7 mouse cellular contexts compared by ENCODE assay signal in genomic region chr3:37348221-37349165, GRCm38 (mm10). TPM values are rescaled to one million over a fixed set of nuclear protein-coding genes. Genes with fewer than 3 reads are reported as not detected.
DNase-seq lines count a peak whose midpoint lies in the region; ATAC-seq and TF ChIP-seq lines count a peak whose summit lies in the region.

Gene Fgf2 (plus strand): TSS chr3:37348346.

- no peaks in the 10 kb centered on the region for H3K9me3 ChIP-seq in ES-Bruce4 (replicated peaks; ENCODE audit: control insufficient read depth, insufficient read depth, low read length, poor library complexity, severe bottlenecking)
- no peaks in the 10 kb centered on the region for H3K9me3 ChIP-seq in forebrain, embryonic 16.5 days (ENCODE audit: control insufficient read depth, low read length)
- H3K9me3 ChIP-seq in midbrain, embryonic 12.5 days: no peaks in the 10 kb centered on the region
- H3K9me3 ChIP-seq in stomach, embryonic 16.5 days (replicated peaks; ENCODE audit: control insufficient read depth, low read length): no peaks in the 10 kb centered on the region

- peaks cover 11% of the 10 kb centered on the region for H3K27me3 ChIP-seq in ES-Bruce4 (ENCODE audit: control insufficient read depth, insufficient read depth, low read length, poor library complexity, severe bottlenecking)
- peaks cover 23% of the 10 kb centered on the region for H3K27me3 ChIP-seq in forebrain, embryonic 16.5 days (replicated peaks; ENCODE audit: control insufficient read depth, insufficient read depth, low read length)
- H3K27me3 ChIP-seq in midbrain, embryonic 12.5 days: peaks cover 35% of the 10 kb centered on the region
- H3K27me3 ChIP-seq in stomach, embryonic 16.5 days (ENCODE audit: control insufficient read depth, insufficient read depth, low read length): peaks cover 23% of the 10 kb centered on the region

- H3K27ac ChIP-seq in ES-Bruce4 (ENCODE audit: insufficient read depth, low read length): no peak within 1 kb of the TSS
- H3K27ac ChIP-seq in forebrain, embryonic 16.5 days (ENCODE audit: low read length): no peak within 1 kb of the TSS
- H3K27ac ChIP-seq in midbrain, embryonic 12.5 days (replicated peaks): no peak within 1 kb of the TSS
- no peak within 1 kb of the TSS for H3K27ac ChIP-seq in stomach, embryonic 16.5 days (ENCODE audit: low read length)

- peak within 1 kb of the TSS; percentile 100 for H3K4me2 ChIP-seq in forebrain, embryonic 16.5 days (ENCODE audit: low read length)
- peak within 1 kb of the TSS; percentile 100 for H3K4me2 ChIP-seq in midbrain, embryonic 12.5 days (replicated peaks)
- peak within 1 kb of the TSS; percentile 62 for H3K4me2 ChIP-seq in stomach, embryonic 16.5 days (ENCODE audit: low read depth, low read length)

- peak; percentile 57 for DNase-seq in adrenal gland, adult 2 months
- peak; percentile 61 for DNase-seq in heart, postnatal 4 days
- peak; percentile 19 to 35 for DNase-seq in left cerebral cortex, adult 8-10 months (ENCODE audit: low spot score in 2 of 2)

- TF ChIP-seq POLR2A in ES-Bruce4 (IDR thresholded peaks at IDR 0.05; ENCODE audit: insufficient read depth, low read length): no peak

- TF ChIP-seq CTCF in ES-Bruce4 (IDR thresholded peaks at IDR 0.05; ENCODE audit: low read depth, low read length): no peak

- under 1% methylated on average over 73 of the region's 75 CpGs for WGBS in forebrain, embryonic 16.5 days
- 1% methylated on average over 69 of the region's 75 CpGs for WGBS in midbrain, embryonic 12.5 days
- 2% methylated on average over 73 of the region's 75 CpGs for WGBS in stomach, embryonic 16.5 days

- H3K9ac ChIP-seq in ES-Bruce4 (ENCODE audit: low read depth, poor library complexity, severe bottlenecking): peak within 1 kb of the TSS; percentile 51
- peak within 1 kb of the TSS; percentile 63 for H3K9ac ChIP-seq in forebrain, embryonic 16.5 days (replicated peaks; ENCODE audit: low read depth, low read length)
- H3K9ac ChIP-seq in midbrain, embryonic 12.5 days (replicated peaks): peak within 1 kb of the TSS; percentile 72
- peak within 1 kb of the TSS; percentile 80 for H3K9ac ChIP-seq in stomach, embryonic 16.5 days (ENCODE audit: low read length)

- ATAC-seq in forebrain, embryonic 16.5 days: peak; percentile 90
- peak; percentile 83 for ATAC-seq in midbrain, embryonic 12.5 days (ENCODE audit: low FRiP score, low read depth)
- ATAC-seq in stomach, embryonic 16.5 days (ENCODE audit: insufficient read depth, low FRiP score): peak; percentile 77

- TF ChIP-seq EP300 in ES-Bruce4 (IDR thresholded peaks at IDR 0.05; ENCODE audit: insufficient read depth, low read depth, low read length): no peak

- no peaks in the 10 kb centered on the region for H3K4me1 ChIP-seq in ES-Bruce4 (ENCODE audit: control insufficient read depth, insufficient read depth, low read length)
- peaks cover 13% of the 10 kb centered on the region for H3K4me1 ChIP-seq in forebrain, embryonic 16.5 days (replicated peaks; ENCODE audit: control insufficient read depth, insufficient read depth, low read length)
- peaks cover 9% of the 10 kb centered on the region for H3K4me1 ChIP-seq in midbrain, embryonic 12.5 days
- H3K4me1 ChIP-seq in stomach, embryonic 16.5 days (ENCODE audit: control insufficient read depth, insufficient read depth, low read length): 0 out of 2 replicates have a peak, but pooled peaks cover 5% of the 10 kb centered on the region

- H3K36me3 ChIP-seq in ES-Bruce4 (ENCODE audit: control insufficient read depth, insufficient read depth, low read length, poor library complexity, severe bottlenecking): no peaks in the 10 kb centered on the region
- no peaks in the 10 kb centered on the region for H3K36me3 ChIP-seq in forebrain, embryonic 16.5 days (ENCODE audit: control insufficient read depth, insufficient read depth)
- H3K36me3 ChIP-seq in midbrain, embryonic 12.5 days: no peaks in the 10 kb centered on the region
- no peaks in the 10 kb centered on the region for H3K36me3 ChIP-seq in stomach, embryonic 16.5 days (ENCODE audit: control insufficient read depth, insufficient read depth, low read length)

- peak within 1 kb of the TSS; percentile 58 for H3K4me3 ChIP-seq in ES-Bruce4 (ENCODE audit: low read depth, low read length)
- peak within 1 kb of the TSS; percentile 64 for H3K4me3 ChIP-seq in forebrain, embryonic 16.5 days (replicated peaks; ENCODE audit: low read length)
- H3K4me3 ChIP-seq in midbrain, embryonic 12.5 days: peak within 1 kb of the TSS; percentile 74
- H3K4me3 ChIP-seq in stomach, embryonic 16.5 days (replicated peaks; ENCODE audit: low read length): peak within 1 kb of the TSS; percentile 70

RNA-seq across cellular contexts. Expression of gene Fgf2, which starts in this region (rescaled TPM):
- polyA plus RNA-seq in ES-Bruce4 (2011; ENCODE audit: insufficient read depth, insufficient read length, low read depth, missing spikeins): 0.47 and 0.90 TPM in 2 replicates
- total RNA-seq in adrenal gland, adult 2 months (2021): 1 to 10 TPM; 4.3 to 4.7 TPM
- 1.7 and 2.0 TPM in 2 replicates for polyA plus RNA-seq in adrenal gland, adult 2 months (2012; rRNA removed)
- 0.39 and 0.41 TPM in 2 replicates for polyA plus RNA-seq in forebrain, embryonic 16.5 days (2015; fragmentation: Nextera tagmentation; extraction: Ambion mirVana)
- total RNA-seq in heart, postnatal 4 days (2021): 1 to 10 TPM; 3.2 to 3.5 TPM
- total RNA-seq in left cerebral cortex, adult 8-10 months (2022): 1 to 10 TPM; 5.5 to 8.1 (median 6.7) TPM
- 1.2 and 1.3 TPM in 2 replicates for polyA plus RNA-seq in midbrain, embryonic 12.5 days (2016; fragmentation: Nextera tagmentation; extraction: Ambion mirVana)
- 2.0 and 2.3 TPM in 2 replicates for polyA plus RNA-seq in stomach, embryonic 16.5 days (2015; fragmentation: Nextera tagmentation; extraction: Ambion mirVana)

Comparison
In these comparisons a context has a peak if more than half of its experiments do, and no peak if none do; other contexts are left out.
1. Peak in ATAC-seq, H3K4me3 ChIP-seq, H3K9ac ChIP-seq and H3K4me2 ChIP-seq in forebrain, embryonic 16.5 days; RNA of the gene not detected or under 1 TPM.